Mouse (Mus musculus): Measurements from ENCODE around the gene Zfp30. TPM values are rescaled to one million over a fixed set of nuclear protein-coding genes. Genes with fewer than 3 reads are reported as not detected.

Zfp30 gene
- polyA plus RNA-seq (2015; fragmentation: Nextera tagmentation; extraction: Ambion mirVana), result 12.0 and 12.7 TPM in 2 replicates

DNA sequence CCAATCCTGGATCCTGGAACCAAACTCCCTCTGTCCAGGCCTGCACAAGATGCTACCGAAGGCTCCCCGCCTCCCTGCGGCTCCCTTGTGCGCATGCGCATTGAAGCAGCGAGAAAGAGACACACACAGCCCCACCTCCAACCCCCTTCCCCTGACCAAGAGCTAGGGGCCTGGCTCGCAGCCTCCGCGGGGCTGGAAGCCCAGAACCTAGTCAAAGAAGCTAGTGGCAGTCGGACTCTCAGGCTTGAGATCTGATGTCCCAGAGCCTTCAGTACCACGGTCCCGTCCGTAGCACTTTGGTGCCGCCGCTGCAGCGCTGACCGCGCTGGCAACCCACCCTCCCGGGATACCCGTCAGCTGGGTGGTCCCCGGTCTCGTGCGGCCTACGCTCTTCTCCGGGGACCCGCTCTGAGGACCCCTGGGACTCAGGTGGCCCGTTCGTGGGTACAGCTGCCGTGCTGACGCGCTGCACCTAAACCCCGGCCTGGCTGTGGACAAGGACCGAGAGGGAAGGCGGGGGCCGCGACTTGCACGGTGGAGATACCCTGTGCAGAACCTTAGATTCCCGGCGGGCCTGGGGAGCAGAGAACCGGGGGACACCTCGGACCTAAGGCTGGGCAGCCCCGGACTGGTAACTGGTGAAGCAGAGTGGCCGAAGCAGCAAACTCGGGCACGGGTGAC, at the start of gene Zfp30:
TSS of gene Zfp30 (plus strand) at position 128 of the 681 bp plus-strand sequence.
- under 1% methylated on average over 45 of the region's 45 CpGs for WGBS
- Histone ChIP-seq H3K9me3 (no peaks in the 10 kb centered on the region), H3K4me3 (peak within 1 kb of the TSS; percentile 84), H3K4me1 (replicated peaks) (peaks cover 31% of the 10 kb centered on the region), H3K9ac (peak within 1 kb of the TSS; percentile 91), H3K36me3 (peaks cover 14% of the 10 kb centered on the region), H3K27ac (replicated peaks) (peak within 1 kb of the TSS; percentile 94), H3K27me3 (no peaks in the 10 kb centered on the region), H3K4me2 (peak within 1 kb of the TSS; percentile 85)
- peak; percentile 95 for ATAC-seq (ENCODE audit: low FRiP score, low read depth)

DNA sequence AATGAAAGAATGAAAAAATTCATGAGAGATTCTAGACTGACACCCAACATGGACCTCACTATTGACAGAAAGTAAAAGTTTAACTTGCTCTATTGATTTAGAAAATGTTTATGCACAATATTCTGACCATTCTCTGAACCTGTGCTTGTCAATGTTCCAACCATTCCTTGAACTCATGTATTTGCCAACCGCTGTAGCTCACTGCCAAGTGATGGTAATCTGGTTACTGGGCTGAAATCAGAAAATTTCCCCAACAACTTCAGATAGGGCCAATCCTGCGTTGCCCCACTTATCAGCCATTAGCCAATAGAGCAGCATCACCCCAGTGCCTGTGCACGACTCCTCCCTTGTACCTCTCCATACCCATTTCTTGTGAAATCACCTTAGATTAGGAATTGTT, 41.5 kb upstream of the Zfp30 start:
- Histone ChIP-seq H3K27ac (replicated peaks) (no peak overlapping the region), H3K27me3 (no peaks in the 10 kb centered on the region), H3K4me1 (replicated peaks) (no peaks in the 10 kb centered on the region), H3K9me3 (no peaks in the 10 kb centered on the region), H3K4me2 (no peak overlapping the region), H3K4me3 (no peak overlapping the region), H3K36me3 (no peaks in the 10 kb centered on the region), H3K9ac (no peak overlapping the region)
- 87% methylated on average over 3 of the region's 3 CpGs for WGBS
- ATAC-seq (ENCODE audit: low FRiP score, low read depth), result no peak

DNA sequence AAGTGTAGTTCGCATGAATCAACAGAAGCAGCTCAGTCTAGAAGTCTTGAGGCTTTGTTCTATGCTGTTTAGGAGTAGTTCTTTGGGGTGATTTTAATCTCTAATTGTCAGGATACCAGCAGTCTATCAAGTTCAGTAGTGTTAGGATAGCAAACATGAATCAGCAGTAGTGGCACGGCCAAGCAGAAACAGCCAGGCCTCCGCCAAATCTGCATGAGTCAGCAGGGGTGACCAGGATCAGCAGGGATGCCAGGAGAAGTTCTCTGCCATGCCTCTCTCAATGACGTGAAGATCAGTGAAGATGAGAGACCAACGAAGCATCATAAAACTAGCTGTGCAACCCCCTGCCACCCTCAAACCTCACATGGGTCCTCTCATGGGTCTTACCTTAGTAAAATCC, 23.3 kb upstream of the Zfp30 start:
- Histone ChIP-seq H3K4me2 (no peak overlapping the region), H3K27me3 (no peaks in the 10 kb centered on the region), H3K9me3 (no peaks in the 10 kb centered on the region), H3K9ac (no peak overlapping the region), H3K4me1 (replicated peaks) (no peaks in the 10 kb centered on the region), H3K27ac (replicated peaks) (no peak overlapping the region), H3K36me3 (no peaks in the 10 kb centered on the region), H3K4me3 (no peak overlapping the region)
- WGBS, result 85% methylated on average over 5 of the region's 5 CpGs
- no peak for ATAC-seq (ENCODE audit: low FRiP score, low read depth)

DNA sequence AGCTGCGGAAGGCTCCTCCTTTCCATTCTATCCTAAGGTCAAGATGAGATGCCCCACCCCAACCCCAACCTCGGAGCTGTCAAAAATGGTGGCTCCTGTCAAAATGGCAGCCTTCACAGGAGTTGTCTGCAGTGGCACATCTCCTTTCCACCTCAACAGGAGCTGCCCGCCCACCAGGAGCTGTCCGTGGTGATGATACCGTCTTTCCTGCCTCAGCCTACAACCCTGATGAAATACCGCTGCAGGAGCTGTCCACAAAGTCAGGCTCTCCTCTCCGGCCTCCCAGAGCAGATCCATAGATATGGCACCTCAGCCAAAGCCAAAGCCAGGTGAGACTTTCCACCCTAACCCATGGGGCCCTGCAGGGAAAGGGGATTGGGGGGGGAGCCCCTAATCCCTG, 19.1 kb upstream of the Zfp30 start:
- Histone ChIP-seq H3K9ac (no peak overlapping the region), H3K27ac (replicated peaks) (no peak overlapping the region), H3K4me1 (replicated peaks) (peaks cover 23% of the 10 kb centered on the region), H3K27me3 (no peaks in the 10 kb centered on the region), H3K4me3 (no peak overlapping the region), H3K4me2 (no peak overlapping the region), H3K9me3 (no peaks in the 10 kb centered on the region), H3K36me3 (no peaks in the 10 kb centered on the region)
- WGBS, result 73% methylated on average over 7 of the region's 7 CpGs
- ATAC-seq (ENCODE audit: low FRiP score, low read depth), result no peak

DNA sequence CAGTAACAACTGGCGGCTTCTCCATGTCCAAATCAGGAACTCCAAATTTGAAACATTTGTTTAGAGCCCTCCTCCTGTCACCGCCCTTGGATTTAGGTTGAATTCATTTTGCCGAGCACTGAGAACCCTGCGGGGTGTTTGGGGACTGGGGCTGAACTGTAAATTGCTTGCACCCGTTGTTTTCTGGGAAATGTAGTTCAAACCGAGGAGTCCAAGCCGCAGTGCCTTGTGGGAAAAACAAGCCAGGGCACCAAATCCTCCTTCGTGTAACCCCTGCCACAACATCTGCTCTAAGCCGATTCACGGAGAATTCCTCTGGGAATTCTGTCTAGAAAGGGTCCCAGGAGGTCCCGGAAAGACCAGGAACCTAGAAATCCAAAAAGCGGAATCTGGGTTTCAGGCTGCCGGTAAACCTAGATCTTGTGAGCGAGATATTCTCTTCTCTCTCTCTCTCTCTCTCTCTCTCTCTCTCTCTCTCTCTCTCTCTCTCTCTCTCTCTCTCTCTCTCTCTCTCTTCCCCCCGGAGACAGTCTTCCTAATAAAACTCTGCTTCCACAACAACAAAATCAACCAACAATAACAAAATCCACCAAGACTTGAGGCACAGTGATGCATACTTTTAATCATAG, 16.6 kb upstream of the Zfp30 start:
- no peaks in the 10 kb centered on the region for H3K9me3 ChIP-seq
- no peaks in the 10 kb centered on the region for H3K27me3 ChIP-seq
- WGBS, result 1% methylated on average over 15 of the region's 15 CpGs
- peak overlapping the region; percentile 77 for H3K4me3 ChIP-seq
- peak overlapping the region; percentile 63 for H3K9ac ChIP-seq
- H3K4me1 ChIP-seq (replicated peaks), result peaks cover 27% of the 10 kb centered on the region
- H3K4me2 ChIP-seq, result peak overlapping the region; percentile 57
- peak; percentile 66 for ATAC-seq (ENCODE audit: low FRiP score, low read depth)
- H3K36me3 ChIP-seq, result peaks cover 4% of the 10 kb centered on the region
- peak overlapping the region; percentile 86 for H3K27ac ChIP-seq (replicated peaks)

DNA sequence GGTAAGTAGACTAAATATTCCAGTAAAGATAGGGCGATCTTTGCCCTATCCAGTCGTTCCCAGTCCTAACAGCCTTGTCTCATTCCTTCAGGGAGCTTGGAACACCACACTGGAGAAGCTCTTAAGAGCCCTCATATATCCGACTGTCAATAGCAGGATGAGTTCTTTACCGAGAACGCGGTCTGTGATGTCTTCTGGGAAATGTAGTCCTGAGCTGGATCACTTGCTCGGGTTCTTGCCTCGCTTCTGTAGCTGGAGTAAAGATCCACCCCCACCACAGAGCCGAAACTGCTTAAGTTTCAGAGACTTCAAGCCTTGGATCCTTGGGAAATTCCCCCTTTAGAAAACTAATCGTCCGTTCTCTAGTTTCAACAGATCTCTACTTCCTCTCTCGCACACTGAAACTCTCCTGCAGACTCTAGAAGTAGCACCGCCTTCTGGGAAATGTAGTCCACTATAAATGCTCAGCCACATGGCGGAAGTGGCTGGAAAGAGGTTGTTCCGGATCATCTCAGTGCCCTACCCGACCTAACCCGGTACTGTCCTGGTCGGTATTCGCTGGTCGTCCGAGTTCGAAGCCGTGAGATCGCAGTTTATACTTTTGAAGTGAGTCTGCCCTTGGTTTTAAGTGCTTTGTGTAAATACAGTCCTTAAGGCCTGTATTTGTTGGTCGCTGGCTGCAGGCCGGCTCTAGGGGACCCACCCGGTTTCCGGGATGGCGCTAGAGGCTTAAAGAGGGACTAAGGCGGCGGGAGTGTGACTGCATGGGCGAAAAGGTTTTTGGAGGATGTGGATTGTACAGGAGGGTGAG, 15.5 kb upstream of the Zfp30 start, which contains the start of gene Zfp84:
TSS of gene Zfp84 (plus strand) at position 463 of the 811 bp plus-strand sequence.
- peak; percentile 94 for ATAC-seq (ENCODE audit: low FRiP score, low read depth)
- Histone ChIP-seq H3K9ac (peak within 1 kb of the TSS; percentile 63), H3K36me3 (peaks cover 13% of the 10 kb centered on the region), H3K27me3 (no peaks in the 10 kb centered on the region), H3K27ac (replicated peaks) (peak within 1 kb of the TSS; percentile 86), H3K4me3 (peak within 1 kb of the TSS; percentile 77), H3K9me3 (no peaks in the 10 kb centered on the region), H3K4me2 (peak within 1 kb of the TSS; percentile 57), H3K4me1 (replicated peaks) (peaks cover 27% of the 10 kb centered on the region)
- WGBS, result under 1% methylated on average over 32 of the region's 32 CpGs

DNA sequence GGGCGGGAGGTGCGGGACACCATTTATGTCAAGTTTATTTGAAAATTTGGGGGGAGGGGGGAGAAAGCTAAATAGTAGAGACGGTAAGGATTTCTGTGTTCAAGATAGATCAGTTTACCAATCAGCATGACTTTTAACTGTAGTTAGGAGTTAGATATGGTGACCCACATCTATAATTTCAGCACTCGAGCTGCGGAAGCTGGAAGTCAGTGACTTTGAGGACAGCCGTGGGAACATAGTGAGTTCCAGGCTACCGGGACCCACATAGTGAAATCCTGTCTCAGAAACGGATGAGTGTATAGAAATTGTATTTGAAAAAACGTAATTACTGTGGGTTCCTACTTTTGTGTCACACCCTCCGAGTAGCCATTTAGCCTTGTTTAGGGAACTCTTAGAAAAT, 14.8 kb upstream of the Zfp30 start:
- 10% methylated on average over 10 of the region's 10 CpGs for WGBS
- H3K27ac ChIP-seq (replicated peaks), result peak overlapping the region; percentile 86

DNA sequence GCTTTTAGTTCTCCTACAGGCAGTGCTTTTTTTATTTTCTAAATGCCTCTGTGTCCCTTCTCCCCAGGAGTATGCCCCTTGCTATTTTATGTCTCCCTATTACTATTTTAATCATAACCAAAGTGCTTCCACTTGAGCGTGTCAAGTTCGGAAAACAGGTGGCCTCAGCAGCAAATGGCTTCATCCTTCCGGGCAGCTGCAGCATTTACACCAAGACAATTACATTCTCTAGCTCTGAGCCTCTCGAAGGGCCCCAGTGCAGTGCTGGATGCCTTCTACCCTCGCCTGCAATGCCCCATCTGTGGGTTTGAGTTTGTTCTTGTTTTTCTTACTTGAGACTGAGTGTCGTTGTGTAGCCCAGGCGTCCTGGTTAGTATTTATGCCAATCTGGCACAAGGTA, 10.3 kb upstream of the Zfp30 start:
- 90% methylated on average over 7 of the region's 7 CpGs for WGBS
- H3K4me3 ChIP-seq, result no peak overlapping the region
- H3K27ac ChIP-seq (replicated peaks), result no peak overlapping the region
- H3K36me3 ChIP-seq, result peaks cover 57% of the 10 kb centered on the region
- H3K27me3 ChIP-seq, result no peaks in the 10 kb centered on the region
- ATAC-seq (ENCODE audit: low FRiP score, low read depth), result no peak
- peaks cover 13% of the 10 kb centered on the region for H3K4me1 ChIP-seq (replicated peaks)
- H3K4me2 ChIP-seq, result no peak overlapping the region
- no peaks in the 10 kb centered on the region for H3K9me3 ChIP-seq
- H3K9ac ChIP-seq, result no peak overlapping the region

More for the DNA sequence above, 14.8 kb upstream of the Zfp30 start:
- Histone ChIP-seq H3K4me2 (peak overlapping the region; percentile 57), H3K27me3 (no peaks in the 10 kb centered on the region), H3K9ac (peak overlapping the region; percentile 63), H3K4me1 (replicated peaks) (peaks cover 27% of the 10 kb centered on the region), H3K9me3 (no peaks in the 10 kb centered on the region), H3K36me3 (peaks cover 19% of the 10 kb centered on the region), H3K4me3 (peak overlapping the region; percentile 77)
- ATAC-seq (ENCODE audit: low FRiP score, low read depth), result no peak

DNA sequence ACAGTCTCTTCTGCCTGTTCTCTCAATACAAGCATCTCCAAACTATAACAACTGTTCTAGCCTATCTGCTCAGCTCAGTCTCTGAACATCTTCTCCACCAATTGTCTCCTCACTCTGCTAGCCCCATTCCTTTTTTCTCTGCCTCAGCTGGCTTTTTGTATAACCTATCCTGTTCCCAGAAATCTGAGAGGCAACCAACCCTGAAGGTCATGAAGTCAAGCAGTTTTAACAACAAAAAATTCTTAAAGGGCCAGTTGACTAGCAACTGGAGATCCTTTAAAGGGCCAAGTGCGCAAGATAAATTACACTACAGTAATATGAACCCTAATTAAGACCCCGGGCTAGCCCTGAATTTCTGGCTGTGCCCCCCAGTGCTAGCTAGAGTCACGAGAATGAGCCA, 9.4 kb upstream of the Zfp30 start:
- no peaks in the 10 kb centered on the region for H3K27me3 ChIP-seq
- peaks cover 8% of the 10 kb centered on the region for H3K4me1 ChIP-seq (replicated peaks)
- no peak overlapping the region for H3K4me2 ChIP-seq
- ATAC-seq (ENCODE audit: low FRiP score, low read depth), result no peak
- no peak overlapping the region for H3K9ac ChIP-seq
- no peaks in the 10 kb centered on the region for H3K9me3 ChIP-seq
- no peak overlapping the region for H3K27ac ChIP-seq (replicated peaks)
- 91% methylated on average over 3 of the region's 3 CpGs for WGBS
- no peak overlapping the region for H3K4me3 ChIP-seq
- peaks cover 63% of the 10 kb centered on the region for H3K36me3 ChIP-seq

DNA sequence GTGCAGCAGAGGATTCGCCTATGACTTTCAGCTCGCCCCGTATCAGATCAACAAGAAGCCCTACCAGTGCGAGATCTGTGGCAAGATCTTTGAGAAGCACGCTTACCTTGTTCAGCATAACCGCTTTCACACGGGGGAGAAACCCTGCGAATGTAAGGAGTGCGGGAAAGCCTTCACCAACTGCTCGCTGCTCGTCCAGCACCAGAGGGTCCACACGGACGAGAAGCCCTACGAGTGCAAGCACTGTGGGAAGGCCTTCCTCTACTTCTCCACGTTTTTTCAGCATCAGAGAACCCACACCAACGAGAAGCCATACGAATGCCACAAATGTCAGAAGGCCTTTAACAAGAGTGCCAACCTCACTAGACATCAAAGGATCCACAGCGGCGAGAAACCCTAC, 7.2 kb upstream of the Zfp30 start:
- ATAC-seq (ENCODE audit: low FRiP score, low read depth), result no peak

DNA sequence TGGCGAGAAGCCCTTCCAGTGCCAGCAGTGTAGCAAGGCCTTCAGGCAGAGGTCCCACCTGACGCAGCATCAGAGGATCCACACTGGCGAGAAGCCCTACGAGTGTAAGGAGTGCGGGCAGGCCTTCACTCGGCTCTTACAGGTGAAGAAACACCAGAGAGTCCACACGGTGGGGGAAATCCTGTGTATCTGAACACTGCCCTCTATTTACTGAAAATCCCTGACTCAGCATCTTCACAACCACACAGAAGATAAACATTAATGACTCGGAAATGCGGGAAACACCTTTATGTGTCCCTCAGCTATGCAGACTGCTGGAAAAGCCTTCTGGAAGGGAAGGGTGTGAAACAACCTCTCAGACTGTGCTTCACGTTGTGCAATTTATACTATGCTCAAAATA, 6.4 kb upstream of the Zfp30 start:
- no peak overlapping the region for H3K4me3 ChIP-seq
- no peak overlapping the region for H3K27ac ChIP-seq (replicated peaks)
- no peaks in the 10 kb centered on the region for H3K4me1 ChIP-seq (replicated peaks)
- WGBS, result 94% methylated on average over 10 of the region's 10 CpGs
- H3K4me2 ChIP-seq, result no peak overlapping the region
- H3K36me3 ChIP-seq, result peaks cover 57% of the 10 kb centered on the region
- no peak for ATAC-seq (ENCODE audit: low FRiP score, low read depth)
- no peak overlapping the region for H3K9ac ChIP-seq
- no peaks in the 10 kb centered on the region for H3K27me3 ChIP-seq
- H3K9me3 ChIP-seq, result no peaks in the 10 kb centered on the region

More for the DNA sequence above, 7.2 kb upstream of the Zfp30 start:
- Histone ChIP-seq H3K27ac (replicated peaks) (no peak overlapping the region), H3K27me3 (no peaks in the 10 kb centered on the region), H3K4me3 (no peak overlapping the region), H3K4me1 (replicated peaks) (no peaks in the 10 kb centered on the region), H3K36me3 (peaks cover 63% of the 10 kb centered on the region), H3K9me3 (no peaks in the 10 kb centered on the region), H3K9ac (no peak overlapping the region), H3K4me2 (no peak overlapping the region)
- WGBS, result 96% methylated on average over 19 of the region's 19 CpGs

DNA sequence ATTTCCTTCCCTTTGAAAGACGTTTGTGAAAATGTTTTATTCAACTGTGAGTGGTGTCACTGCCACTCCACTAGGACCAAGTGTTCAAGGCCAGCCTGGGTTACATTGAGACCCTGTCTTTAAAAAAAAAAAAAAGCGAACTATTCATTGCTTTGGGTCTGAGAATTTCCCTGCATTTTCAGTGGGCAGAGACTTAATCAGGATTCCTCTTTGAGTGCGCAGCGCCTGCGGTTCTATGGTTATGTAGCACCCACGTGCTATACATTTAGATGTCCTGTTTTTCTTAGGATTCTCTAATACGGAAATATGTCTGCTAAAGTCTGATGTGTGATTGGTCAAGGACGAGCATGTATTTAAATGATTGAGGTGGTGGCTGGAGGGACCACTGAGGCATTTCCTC, 1.2 kb downstream of the Zfp30 start:
- Histone ChIP-seq H3K27ac (replicated peaks) (no peak overlapping the region), H3K27me3 (no peaks in the 10 kb centered on the region), H3K4me3 (peak overlapping the region; percentile 84), H3K9ac (peak overlapping the region; percentile 91), H3K36me3 (peaks cover 23% of the 10 kb centered on the region), H3K9me3 (no peaks in the 10 kb centered on the region), H3K4me2 (peak overlapping the region; percentile 85), H3K4me1 (replicated peaks) (peaks cover 31% of the 10 kb centered on the region)
- no peak for ATAC-seq (ENCODE audit: low FRiP score, low read depth)
- WGBS, result 39% methylated on average over 8 of the region's 8 CpGs

All from hindbrain, embryonic 15.5 days (tissue).